Mouse (Mus musculus) C2C12 (cell line): ENCODE results near the gene Gnat1. TPM values are rescaled to one million over a fixed set of nuclear protein-coding genes. Genes with fewer than 3 reads are reported as not detected.

Experiments
- H3K27me3 ChIP-seq: one replicate; pipeline ENCODE4 v1.6.1; 2011; ENCODE audit not compliant: control insufficient read depth, insufficient read depth, insufficient read length
- H3K36me3 ChIP-seq: one replicate; pipeline ENCODE4 v1.6.1; 2011; ENCODE audit not compliant: control insufficient read depth, insufficient read depth
- H3K4me3 ChIP-seq: one replicate; pipeline ENCODE4 v1.5.1; 2011; ENCODE audit warnings: mild to moderate bottlenecking, control low read depth; ENCODE audit not compliant: poor library complexity, insufficient read depth, severe bottlenecking
- H3K79me2 ChIP-seq: one replicate; pipeline ENCODE4 v1.6.1; 2011; ENCODE audit not compliant: control insufficient read depth, insufficient read depth
- H3K79me3 ChIP-seq: one replicate; pipeline ENCODE4 v1.6.1; 2011; ENCODE audit warnings: low read depth, control low read depth
- H3ac ChIP-seq: one replicate; pipeline ENCODE3; 2011; ENCODE audit warnings: low read depth; ENCODE audit not compliant: control insufficient read depth, insufficient read length
- CEBPB ChIP-seq: IDR thresholded peaks from one replicate; pipeline ENCODE4 v1.6.1; 2011; ENCODE audit warnings: low read depth, mild to moderate bottlenecking, control low read depth, moderate library complexity
- CTCF ChIP-seq: IDR thresholded peaks from one replicate; pipeline ENCODE4 v1.5.1; 2011; ENCODE audit not compliant: control insufficient read depth, insufficient read depth, insufficient read length
- FOSL1 ChIP-seq: IDR thresholded peaks from one replicate; pipeline ENCODE4 v1.8.0; 2011; ENCODE audit warnings: mild to moderate bottlenecking, low read length; ENCODE audit not compliant: poor library complexity, insufficient read depth, severe bottlenecking
- MAX ChIP-seq: IDR thresholded peaks from one replicate; pipeline ENCODE4 v1.6.1; 2011; ENCODE audit warnings: mild to moderate bottlenecking, control low read depth
- MYOD1 ChIP-seq: IDR thresholded peaks from one replicate; pipeline ENCODE4 v1.6.1; 2011; ENCODE audit warnings: low read depth; ENCODE audit not compliant: control insufficient read depth, insufficient read length
- MYOG ChIP-seq: IDR thresholded peaks from one replicate; pipeline ENCODE4 v1.6.1; 2011; ENCODE audit not compliant: control insufficient read depth, insufficient read length; ENCODE audit errors: extremely low read depth
- USF1 ChIP-seq: IDR thresholded peaks from one replicate; pipeline ENCODE4 v1.6.1; 2011; ENCODE audit warnings: low read depth, mild to moderate bottlenecking, control low read depth, moderate library complexity
- polyA plus RNA-seq: library from polyadenylated mRNA; unstranded; fragments of >200 nt; fragmentation: generic; extraction: Trizol; gene quantifications from one replicate; pipeline ENCODE4 v1.2.1, GENCODE M21; 2012; ENCODE audit warnings: missing spikeins

Gnat1 gene
- polyA plus RNA-seq, 1 experiment: 0.01 TPM

- Histone ChIP-seq H3ac (no peak within 1 kb of the TSS), H3K4me3 (no peak within 1 kb of the TSS), H3K79me2 (no peaks in the 10 kb centered on the region), H3K36me3 (no peaks in the 10 kb centered on the region), H3K79me3 (no peaks in the 10 kb centered on the region), H3K27me3 (peaks cover 76% of the 10 kb centered on the region)
- TF ChIP-seq CTCF: no peak
- TF ChIP-seq CEBPB: no peak
- TF ChIP-seq MYOG: no peak
- no peak for TF ChIP-seq MYOD1
- TF ChIP-seq MAX: no peak
- no peak for TF ChIP-seq USF1
- no peak for TF ChIP-seq FOSL1
Observed at GRCm38 (mm10) chr9:107669480-107669945, 10.0 kb downstream of the Gnat1 start, which contains the start of gene Slc38a3. Slc38a3 (minus strand) TSS chr9:107669530.

GRCm38 (mm10) chr9:107668916-107669315, 10.6 kb downstream of the Gnat1 start:
- H3K79me3 ChIP-seq: no peaks in the 10 kb centered on the region
- no peak overlapping the region for H3ac ChIP-seq
- TF ChIP-seq MYOD1 (no peak), CEBPB (no peak), USF1 (no peak), MAX (no peak), CTCF (no peak), FOSL1 (no peak), MYOG (no peak)
- no peak overlapping the region for H3K4me3 ChIP-seq
- H3K27me3 ChIP-seq: peaks cover 75% of the 10 kb centered on the region
- H3K36me3 ChIP-seq: no peaks in the 10 kb centered on the region
- H3K79me2 ChIP-seq: no peaks in the 10 kb centered on the region

- H3ac ChIP-seq: no peak overlapping the region
- TF ChIP-seq FOSL1 (no peak), CTCF (no peak), MAX (no peak), MYOD1 (no peak), MYOG (no peak)
- H3K79me3 ChIP-seq: no peaks in the 10 kb centered on the region
- H3K4me3 ChIP-seq: no peak overlapping the region
- H3K27me3 ChIP-seq: peaks cover 79% of the 10 kb centered on the region
- H3K36me3 ChIP-seq: no peaks in the 10 kb centered on the region
- no peaks in the 10 kb centered on the region for H3K79me2 ChIP-seq
Observed at GRCm38 (mm10) chr9:107668011-107668410, 11.5 kb downstream of the Gnat1 start.

- Histone ChIP-seq H3ac (no peak overlapping the region), H3K79me3 (no peaks in the 10 kb centered on the region), H3K27me3 (peaks cover 86% of the 10 kb centered on the region), H3K4me3 (no peak overlapping the region), H3K79me2 (no peaks in the 10 kb centered on the region), H3K36me3 (no peaks in the 10 kb centered on the region)
- TF ChIP-seq MAX (no peak), CEBPB (no peak), USF1 (no peak), FOSL1 (no peak), CTCF (no peak), MYOG (no peak), MYOD1 (no peak)
Observed at GRCm38 (mm10) chr9:107667219-107667618, 12.3 kb downstream of the Gnat1 start.

GRCm38 (mm10) chr9:107666751-107667205, 12.7 kb downstream of the Gnat1 start:
- H3K79me2 ChIP-seq: no peaks in the 10 kb centered on the region
- H3K27me3 ChIP-seq: peaks cover 88% of the 10 kb centered on the region
- TF ChIP-seq MYOD1 (no peak), MYOG (no peak), FOSL1 (no peak), CTCF (no peak), USF1 (no peak), CEBPB (no peak), MAX (no peak)
- H3K36me3 ChIP-seq: no peaks in the 10 kb centered on the region
- H3ac ChIP-seq: no peak overlapping the region
- H3K79me3 ChIP-seq: no peaks in the 10 kb centered on the region
- no peak overlapping the region for H3K4me3 ChIP-seq

GRCm38 (mm10) chr9:107665308-107665707, 14.2 kb downstream of the Gnat1 start:
- Histone ChIP-seq H3K4me3 (no peak overlapping the region), H3ac (no peak overlapping the region), H3K36me3 (no peaks in the 10 kb centered on the region), H3K27me3 (peaks cover 84% of the 10 kb centered on the region), H3K79me3 (no peaks in the 10 kb centered on the region), H3K79me2 (no peaks in the 10 kb centered on the region)
- no peak for TF ChIP-seq CTCF
- no peak for TF ChIP-seq MAX
- no peak for TF ChIP-seq MYOD1
- TF ChIP-seq USF1: no peak
- no peak for TF ChIP-seq CEBPB
- no peak for TF ChIP-seq FOSL1
- no peak for TF ChIP-seq MYOG
